Mouse (Mus musculus) liver, embryonic 15.5 days (tissue): ENCODE measurements at regions not wholly inside any gene's neighbourhood (a gene's known extent, or its start where the extent isn't known, plus 50 kb on each side); places are given as distances from the start of the nearest gene placed in this dataset.

Source experiments
- ATAC-seq: fragments of 200-750 bp; cut with Nextera tagmentation; 2 replicates; pipeline ENCODE4 v1.8.0; 2017; ENCODE audit warnings: moderate number of reproducible peaks, mild to moderate bottlenecking, moderate library complexity; ENCODE audit not compliant: insufficient read depth
- H3K27ac ChIP-seq: fragments of 300-500 bp; sonication (generic); replicated peaks from 2 replicates; pipeline ENCODE4 v1.5.1; 2015; ENCODE audit warnings: mild to moderate bottlenecking, inconsistent platforms
- H3K27me3 ChIP-seq: fragments of 300-500 bp; sonication (generic); 2 replicates; pipeline ENCODE4 v1.6.1; 2015; ENCODE audit warnings: mild to moderate bottlenecking, inconsistent platforms
- H3K36me3 ChIP-seq: fragments of 300-500 bp; sonication (generic); replicated peaks from 2 replicates; pipeline ENCODE4 v1.6.1; 2015; ENCODE audit warnings: moderate library complexity, mild to moderate bottlenecking, inconsistent platforms
- H3K4me1 ChIP-seq: fragments of 300-500 bp; sonication (generic); replicated peaks from 2 replicates; pipeline ENCODE4 v1.6.1; 2015; ENCODE audit warnings: inconsistent platforms
- H3K4me2 ChIP-seq: fragments of 300-500 bp; sonication (generic); 2 replicates; pipeline ENCODE4 v1.6.1; 2015; ENCODE audit warnings: moderate library complexity, mild to moderate bottlenecking, inconsistent platforms
- H3K4me3 ChIP-seq: fragments of 300-500 bp; sonication (generic); replicated peaks from 2 replicates; pipeline ENCODE4 v1.5.1; 2015; ENCODE audit warnings: mild to moderate bottlenecking, inconsistent platforms
- H3K9ac ChIP-seq: fragments of 300-500 bp; sonication (generic); 2 replicates; pipeline ENCODE4 v1.6.1; 2015; ENCODE audit warnings: moderate library complexity, mild to moderate bottlenecking, inconsistent platforms
- H3K9me3 ChIP-seq: fragments of 300-500 bp; sonication (generic); replicated peaks from 2 replicates; pipeline ENCODE4 v1.6.1; 2016; ENCODE audit warnings: inconsistent platforms
- WGBS: fragments of 180-500 bp; shearing (Covaris S2); methylation state at CpG from one replicate; pipeline ENCODE4 v1.1.7; 2015; ENCODE audit warnings: mixed read lengths; ENCODE audit not compliant: insufficient replicate concordance; 5-methylcytosine and 5-hydroxymethylcytosine counted together

DNA sequence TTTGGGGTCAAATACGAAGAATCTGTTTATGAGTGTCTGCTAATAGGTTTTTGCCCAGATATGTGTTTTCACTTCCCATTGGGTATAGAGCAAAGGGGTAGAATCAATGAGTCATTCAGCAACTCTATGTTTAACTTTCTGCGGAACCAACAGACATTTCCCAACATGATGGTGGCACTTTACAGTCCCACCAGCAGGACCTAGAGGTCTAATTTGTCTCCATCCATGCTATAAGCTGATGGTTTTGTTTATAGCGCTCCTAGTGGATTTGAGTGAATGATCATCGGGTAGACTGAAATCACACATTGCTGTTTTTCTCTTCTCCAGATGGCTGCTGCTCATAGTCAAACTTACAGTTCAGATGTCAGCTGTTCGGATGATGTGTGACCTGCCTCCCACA, 99.7 kb upstream of the Arid5b start:
- Histone ChIP-seq H3K9me3 (no peaks in the 10 kb centered on the region), H3K27me3 (no peaks in the 10 kb centered on the region)
- ATAC-seq: no peak

GRCm38 (mm10) chr10:68377479-68377878, 98.9 kb upstream of the Arid5b start:
- no peaks in the 10 kb centered on the region for H3K27me3 ChIP-seq
- H3K9ac ChIP-seq: no peak overlapping the region
- H3K4me3 ChIP-seq: no peak overlapping the region
- no peak for ATAC-seq
- WGBS: 67% methylated on average over 4 of the region's 4 CpGs
- H3K36me3 ChIP-seq: no peaks in the 10 kb centered on the region
- no peak overlapping the region for H3K27ac ChIP-seq
- H3K4me2 ChIP-seq: no peak overlapping the region
- H3K4me1 ChIP-seq: no peaks in the 10 kb centered on the region
- no peaks in the 10 kb centered on the region for H3K9me3 ChIP-seq

More for the DNA sequence above, 99.7 kb upstream of the Arid5b start:
- Histone ChIP-seq H3K4me2 (no peak overlapping the region), H3K36me3 (no peaks in the 10 kb centered on the region), H3K9ac (no peak overlapping the region), H3K27ac (no peak overlapping the region), H3K4me1 (no peaks in the 10 kb centered on the region), H3K4me3 (no peak overlapping the region)
- WGBS: 77% methylated on average over 5 of the region's 5 CpGs

DNA sequence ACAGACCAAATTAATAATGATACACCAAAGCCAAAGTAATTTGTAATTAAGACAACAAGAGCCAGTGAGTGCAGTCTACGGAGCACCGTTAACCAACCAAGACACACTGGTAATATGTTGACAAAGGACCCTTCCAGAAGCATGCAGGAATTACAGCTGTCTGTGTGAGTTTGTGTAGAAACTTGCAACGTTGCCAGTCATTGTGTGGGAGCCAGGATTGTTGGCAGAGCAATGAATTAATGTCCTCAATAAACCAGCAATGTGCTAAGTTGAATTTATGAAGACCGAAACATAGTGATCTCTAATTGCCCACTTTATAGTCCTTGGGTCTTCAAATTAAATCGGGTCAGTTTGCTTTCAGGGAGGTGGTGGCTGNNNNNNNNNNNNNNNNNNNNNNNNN, 95.3 kb upstream of the Arid5b start:
- Histone ChIP-seq H3K9ac (no peak overlapping the region), H3K36me3 (no peaks in the 10 kb centered on the region), H3K4me3 (no peak overlapping the region), H3K4me1 (no peaks in the 10 kb centered on the region), H3K27me3 (no peaks in the 10 kb centered on the region), H3K4me2 (no peak overlapping the region), H3K9me3 (no peaks in the 10 kb centered on the region), H3K27ac (no peak overlapping the region)
- ATAC-seq: no peak
- WGBS: 67% methylated on average over 5 of the region's 5 CpGs

- no peak overlapping the region for H3K4me2 ChIP-seq
- no peak overlapping the region for H3K4me3 ChIP-seq
- no peaks in the 10 kb centered on the region for H3K27me3 ChIP-seq
- no peaks in the 10 kb centered on the region for H3K4me1 ChIP-seq
- no peak overlapping the region for H3K9ac ChIP-seq
- no peaks in the 10 kb centered on the region for H3K36me3 ChIP-seq
- 79% methylated on average over 6 of the region's 6 CpGs for WGBS
- ATAC-seq: no peak
- no peak overlapping the region for H3K27ac ChIP-seq
- no peaks in the 10 kb centered on the region for H3K9me3 ChIP-seq
Observed at GRCm38 (mm10) chr10:68371785-68372184, 93.2 kb upstream of the Arid5b start.

- no peak for ATAC-seq
- H3K4me1 ChIP-seq: no peaks in the 10 kb centered on the region
- 62% methylated on average over 8 of the region's 8 CpGs for WGBS
- no peak overlapping the region for H3K9ac ChIP-seq
- no peaks in the 10 kb centered on the region for H3K36me3 ChIP-seq
- no peaks in the 10 kb centered on the region for H3K9me3 ChIP-seq
- no peak overlapping the region for H3K4me3 ChIP-seq
- H3K27me3 ChIP-seq: no peaks in the 10 kb centered on the region
- no peak overlapping the region for H3K4me2 ChIP-seq
- no peak overlapping the region for H3K27ac ChIP-seq
Observed at GRCm38 (mm10) chr10:68370986-68371385, 92.4 kb upstream of the Arid5b start.

DNA sequence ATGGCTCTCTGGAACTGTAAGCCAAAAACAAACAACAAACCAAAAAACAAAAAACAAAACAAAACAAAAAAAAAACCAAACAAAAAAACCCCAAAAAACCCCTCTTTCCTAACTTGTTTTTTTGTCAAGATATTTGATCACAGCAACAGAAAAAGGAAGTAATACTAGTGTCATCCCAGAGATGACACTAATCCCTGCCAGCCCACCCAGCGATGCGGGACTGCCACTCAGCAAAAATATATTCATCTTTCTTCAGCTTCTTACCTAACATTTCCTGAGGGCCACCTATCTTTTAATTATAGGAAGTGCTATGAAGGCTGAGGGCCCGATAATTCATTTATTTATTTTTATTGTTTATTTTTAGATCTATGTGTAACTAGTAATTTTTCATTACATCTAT, 88.3 kb upstream of the Arid5b start:
- H3K4me2 ChIP-seq: no peak overlapping the region
- 70% methylated on average over 3 of the region's 3 CpGs for WGBS
- H3K27ac ChIP-seq: no peak overlapping the region
- no peaks in the 10 kb centered on the region for H3K4me1 ChIP-seq
- no peaks in the 10 kb centered on the region for H3K36me3 ChIP-seq
- H3K9ac ChIP-seq: no peak overlapping the region
- no peaks in the 10 kb centered on the region for H3K9me3 ChIP-seq
- no peak overlapping the region for H3K4me3 ChIP-seq
- H3K27me3 ChIP-seq: no peaks in the 10 kb centered on the region
- no peak for ATAC-seq

DNA sequence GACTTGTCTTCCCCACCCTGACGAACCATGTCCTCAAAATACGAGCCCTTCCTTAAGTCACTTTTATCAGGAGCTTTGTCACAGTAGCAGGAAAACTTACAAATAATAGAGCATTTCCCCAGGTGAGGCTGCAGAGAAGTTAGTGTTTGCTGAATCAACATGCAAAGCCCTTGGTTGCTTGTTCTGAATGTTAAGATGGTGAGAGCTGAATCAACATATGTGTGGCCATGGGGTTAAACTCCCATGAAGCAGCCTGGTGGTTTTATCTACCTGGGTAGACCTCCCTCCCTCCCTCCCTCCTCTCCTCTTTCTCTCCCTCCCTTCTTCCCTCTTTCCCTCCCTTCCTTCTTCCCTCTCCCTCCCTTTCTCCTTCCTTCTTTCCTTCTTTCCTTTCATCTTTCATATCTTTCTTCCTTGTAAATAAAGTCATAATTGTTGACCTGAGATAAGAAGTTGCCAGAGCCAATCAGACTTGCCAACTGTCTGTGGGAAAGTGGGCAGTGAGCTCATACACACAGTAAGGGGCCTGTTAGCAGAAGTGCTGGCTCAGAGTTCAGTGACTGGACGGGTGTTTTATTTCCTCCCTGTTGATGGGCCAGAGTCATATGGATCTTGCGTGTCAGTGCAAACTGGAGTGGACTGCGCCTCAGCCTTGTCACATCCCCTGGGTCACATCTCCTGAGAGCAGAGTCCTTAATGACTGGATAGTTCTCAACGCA, 82.4 kb upstream of the Arid5b start:
- Histone ChIP-seq H3K9me3 (no peaks in the 10 kb centered on the region), H3K27ac (no peak overlapping the region), H3K9ac (no peak overlapping the region), H3K27me3 (no peaks in the 10 kb centered on the region), H3K4me3 (no peak overlapping the region), H3K36me3 (no peaks in the 10 kb centered on the region), H3K4me1 (no peaks in the 10 kb centered on the region), H3K4me2 (no peak overlapping the region)
- 57% methylated on average over 6 of the region's 6 CpGs for WGBS
- no peak for ATAC-seq

GRCm38 (mm10) chr10:68359135-68359534, 80.6 kb upstream of the Arid5b start:
- WGBS: 81% methylated on average over 2 of the region's 2 CpGs
- Histone ChIP-seq H3K9me3 (no peaks in the 10 kb centered on the region), H3K9ac (no peak overlapping the region), H3K36me3 (no peaks in the 10 kb centered on the region), H3K4me2 (no peak overlapping the region), H3K4me1 (no peaks in the 10 kb centered on the region), H3K27me3 (no peaks in the 10 kb centered on the region), H3K4me3 (no peak overlapping the region), H3K27ac (no peak overlapping the region)
- no peak for ATAC-seq

DNA sequence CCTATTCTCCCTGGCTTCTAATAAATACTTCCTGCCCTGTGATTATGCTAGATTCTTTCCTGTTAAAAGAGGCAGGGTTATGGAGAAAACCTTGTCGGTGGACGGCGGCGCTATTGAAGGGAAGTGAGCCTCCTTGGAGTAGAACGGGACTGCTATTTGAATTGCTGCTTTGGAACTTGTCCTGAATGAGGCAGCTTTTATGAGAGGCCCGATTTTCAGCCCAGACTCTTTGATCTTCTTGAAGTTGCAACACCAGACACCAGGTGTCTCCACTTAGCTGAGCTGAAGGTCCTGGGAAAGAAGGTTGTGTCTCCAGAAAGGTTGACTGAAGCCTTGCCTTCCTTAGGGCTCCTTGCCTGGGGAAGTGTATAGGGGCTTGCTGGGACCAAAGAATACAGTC, 78.4 kb upstream of the Arid5b start:
- no peak for ATAC-seq

GRCm38 (mm10) chr10:68356521-68356920, 78.0 kb upstream of the Arid5b start:
- Histone ChIP-seq H3K27me3 (no peaks in the 10 kb centered on the region), H3K9ac (no peak overlapping the region), H3K36me3 (no peaks in the 10 kb centered on the region), H3K4me2 (no peak overlapping the region), H3K9me3 (no peaks in the 10 kb centered on the region), H3K4me3 (no peak overlapping the region), H3K4me1 (no peaks in the 10 kb centered on the region), H3K27ac (no peak overlapping the region)
- WGBS: 67% methylated on average over 5 of the region's 5 CpGs
- no peak for ATAC-seq

More for the DNA sequence above, 78.4 kb upstream of the Arid5b start:
- Histone ChIP-seq H3K27ac (no peak overlapping the region), H3K4me2 (no peak overlapping the region), H3K36me3 (no peaks in the 10 kb centered on the region), H3K9ac (no peak overlapping the region), H3K4me3 (no peak overlapping the region), H3K27me3 (no peaks in the 10 kb centered on the region), H3K4me1 (no peaks in the 10 kb centered on the region), H3K9me3 (no peaks in the 10 kb centered on the region)
- WGBS: 68% methylated on average over 6 of the region's 6 CpGs

GRCm38 (mm10) chr10:68356093-68356485, 77.5 kb upstream of the Arid5b start:
- Histone ChIP-seq H3K27ac (no peak overlapping the region), H3K36me3 (no peaks in the 10 kb centered on the region), H3K4me3 (no peak overlapping the region), H3K4me1 (no peaks in the 10 kb centered on the region), H3K4me2 (no peak overlapping the region), H3K9ac (no peak overlapping the region), H3K9me3 (no peaks in the 10 kb centered on the region), H3K27me3 (no peaks in the 10 kb centered on the region)
- no peak for ATAC-seq
- 54% methylated on average over 6 of the region's 6 CpGs for WGBS

DNA sequence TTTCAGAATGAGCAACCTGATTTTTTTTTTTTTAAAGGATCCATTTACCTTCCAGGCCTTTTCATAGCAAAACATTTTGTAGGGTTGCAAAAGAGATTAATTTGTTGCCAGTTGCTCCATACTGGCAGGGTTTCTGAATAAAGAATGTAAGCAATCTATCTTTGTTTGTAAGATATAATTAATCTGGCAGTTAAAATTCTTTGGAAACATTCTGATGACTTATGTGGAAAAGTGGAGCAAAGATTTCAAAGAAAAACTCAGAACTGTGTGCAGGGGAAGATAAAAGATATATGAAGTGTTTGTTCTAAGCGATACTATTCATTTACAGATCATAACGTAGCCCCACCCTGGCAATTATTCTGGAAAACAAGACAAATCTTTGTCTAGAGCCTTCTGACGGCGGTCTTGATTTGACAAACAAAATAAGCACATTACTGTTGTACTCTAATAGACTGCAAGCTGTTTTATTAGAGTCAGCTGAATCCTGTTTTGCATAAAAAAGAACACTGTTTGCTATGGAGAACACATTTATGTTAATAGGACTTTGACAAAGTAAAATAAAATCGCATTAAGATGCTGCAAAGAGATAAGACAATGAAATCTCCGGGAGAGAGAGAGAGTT, 77.0 kb upstream of the Arid5b start:
- 53% methylated on average over 6 of the region's 6 CpGs for WGBS
- Histone ChIP-seq H3K4me1 (no peaks in the 10 kb centered on the region), H3K9me3 (no peaks in the 10 kb centered on the region), H3K27me3 (no peaks in the 10 kb centered on the region), H3K36me3 (no peaks in the 10 kb centered on the region), H3K9ac (no peak overlapping the region), H3K4me2 (no peak overlapping the region), H3K27ac (no peak overlapping the region), H3K4me3 (no peak overlapping the region)
- no peak for ATAC-seq
